Mouse (Mus musculus): ENCODE results near the gene Kif22. TPM values are rescaled to one million over a fixed set of nuclear protein-coding genes. Genes with fewer than 3 reads are reported as not detected.
A peak's percentile ranks its signal among the peaks of the same experiment; 100 is the strongest.
"Not testable (repeated sequence)": the region's sequence is repeated elsewhere in the genome, so short reads cannot be mapped to it uniquely, and the experiment has no call there.

Kif22 gene
- 80.4 and 81.6 TPM in 2 replicates for polyA plus RNA-seq (2015; fragmentation: Nextera tagmentation; extraction: Ambion mirVana)

DNA sequence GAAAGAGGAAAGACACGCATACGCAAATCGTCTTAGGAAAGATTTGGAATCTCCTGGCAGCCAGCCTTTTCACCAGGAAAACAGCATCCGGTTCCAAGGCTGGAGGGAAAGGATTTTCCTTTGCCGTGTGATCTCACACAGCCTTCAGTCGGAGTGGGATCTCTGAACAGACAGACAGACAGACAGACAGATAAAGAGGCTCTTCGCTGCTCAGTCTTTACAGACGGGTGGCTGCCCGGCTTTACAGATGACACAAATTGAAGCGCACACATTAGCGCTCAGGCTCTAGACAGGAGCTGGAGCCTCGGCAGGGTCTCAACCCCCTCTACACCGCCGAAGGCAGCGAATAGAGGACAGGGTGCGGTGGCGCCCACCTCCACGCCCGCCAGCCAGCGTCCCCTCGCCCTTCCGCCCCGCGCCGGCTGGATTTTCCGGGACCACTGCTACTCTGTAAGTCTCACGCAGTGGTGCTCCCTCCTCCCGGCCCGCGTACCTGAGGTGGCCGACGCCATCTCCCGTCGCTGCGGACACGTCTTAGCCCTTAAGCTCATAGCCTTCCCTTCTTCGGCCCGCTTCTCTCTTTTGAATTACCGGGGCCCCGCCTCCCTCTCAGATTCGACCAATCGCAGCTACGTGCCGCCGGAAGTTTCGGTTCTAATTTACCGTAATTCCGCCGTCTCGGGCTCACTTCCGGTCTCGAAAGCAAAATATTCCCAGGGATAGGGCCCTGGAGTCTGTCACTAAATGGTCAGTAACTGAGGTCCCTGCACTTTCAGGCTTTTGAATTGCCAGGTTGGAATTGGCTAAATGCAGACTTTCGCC is at the start of gene Kif22:
Kif22 (minus strand) TSS at position 621 of the 822 bp plus-strand sequence.
- peak within 1 kb of the TSS; percentile 97 for H3K4me3 ChIP-seq (ENCODE audit: low read length)
- under 1% methylated on average over 53 of the region's 53 CpGs for WGBS
- peak; percentile 91 for ATAC-seq (replicated peaks; ENCODE audit: extremely low read depth, insufficient read depth, low FRiP score)
- H3K9me3 ChIP-seq (replicated peaks; ENCODE audit: control insufficient read depth, low read length): no peaks in the 10 kb centered on the region
- H3K27ac ChIP-seq (ENCODE audit: low read length): peak within 1 kb of the TSS; percentile 82
- peaks cover 11% of the 10 kb centered on the region; the same call in 1 of the 2 replicates for H3K36me3 ChIP-seq (ENCODE audit: control insufficient read depth, insufficient read depth)
- H3K4me1 ChIP-seq (ENCODE audit: control insufficient read depth, insufficient read depth, low read length): peaks cover 15% of the 10 kb centered on the region
- peak within 1 kb of the TSS; percentile 95 for H3K9ac ChIP-seq (ENCODE audit: low read length)
- H3K4me2 ChIP-seq (ENCODE audit: low read depth, low read length): peak within 1 kb of the TSS; percentile 85
- H3K27me3 ChIP-seq (ENCODE audit: control insufficient read depth, insufficient read depth, low read length): no peaks in the 10 kb centered on the region

DNA sequence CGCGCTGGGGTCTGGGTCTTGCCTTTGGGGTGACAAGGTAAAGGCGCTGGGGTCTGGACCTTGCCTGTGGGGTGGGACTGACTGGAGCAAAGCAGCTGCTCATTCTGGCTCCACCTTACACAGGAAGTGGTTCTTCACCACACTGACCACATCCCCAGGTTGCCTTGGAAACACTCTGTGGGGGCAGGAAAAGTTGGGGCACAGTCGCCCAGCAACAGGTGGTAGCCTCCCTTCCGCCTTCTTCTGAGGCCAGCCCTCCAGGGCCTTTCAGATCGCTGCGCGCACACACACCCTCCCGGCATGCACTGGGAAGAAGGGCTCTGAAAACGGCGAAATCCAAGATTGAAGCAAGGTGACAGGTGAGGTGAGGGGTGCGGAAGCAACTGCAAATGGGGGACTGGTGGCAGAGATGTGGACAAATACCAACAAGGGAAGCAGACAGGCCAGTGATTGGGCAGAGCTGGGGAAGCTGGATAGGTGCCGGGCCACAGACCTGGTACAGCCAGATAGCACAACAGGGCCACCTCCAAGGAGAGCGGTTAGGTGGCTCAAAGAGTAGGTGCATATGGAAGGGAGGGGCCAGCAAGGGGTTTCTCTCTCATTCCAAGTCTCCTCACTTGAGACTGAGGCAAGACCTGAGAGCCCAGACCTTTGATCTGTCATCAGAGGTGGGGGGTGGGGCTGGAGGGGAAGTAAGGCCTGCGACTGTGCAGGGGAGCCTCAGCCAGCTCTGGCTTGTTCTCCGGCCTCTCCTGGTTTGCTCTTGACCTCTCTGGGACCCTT is 49.0 kb upstream of the Kif22 start, which contains the start of gene AI467606:
AI467606 (plus strand) TSS at position 246 of the 783 bp plus-strand sequence.
- peak; percentile 72 for ATAC-seq (replicated peaks; ENCODE audit: extremely low read depth, insufficient read depth, low FRiP score)
- WGBS: 59% methylated on average over 16 of the region's 16 CpGs
- Histone ChIP-seq H3K27ac (ENCODE audit: low read length) (peak within 1 kb of the TSS; percentile 63; the same call in 1 of the 2 replicates), H3K36me3 (ENCODE audit: control insufficient read depth, insufficient read depth) (no peaks in the 10 kb centered on the region), H3K4me1 (ENCODE audit: control insufficient read depth, insufficient read depth, low read length) (peaks cover 6% of the 10 kb centered on the region), H3K9ac (ENCODE audit: low read length) (peak within 1 kb of the TSS; percentile 45), H3K4me3 (ENCODE audit: low read length) (peak within 1 kb of the TSS; percentile 36), H3K4me2 (ENCODE audit: low read depth, low read length) (peak within 1 kb of the TSS; percentile 47), H3K27me3 (ENCODE audit: control insufficient read depth, insufficient read depth, low read length) (no peaks in the 10 kb centered on the region), H3K9me3 (replicated peaks; ENCODE audit: control insufficient read depth, low read length) (no peaks in the 10 kb centered on the region)

DNA sequence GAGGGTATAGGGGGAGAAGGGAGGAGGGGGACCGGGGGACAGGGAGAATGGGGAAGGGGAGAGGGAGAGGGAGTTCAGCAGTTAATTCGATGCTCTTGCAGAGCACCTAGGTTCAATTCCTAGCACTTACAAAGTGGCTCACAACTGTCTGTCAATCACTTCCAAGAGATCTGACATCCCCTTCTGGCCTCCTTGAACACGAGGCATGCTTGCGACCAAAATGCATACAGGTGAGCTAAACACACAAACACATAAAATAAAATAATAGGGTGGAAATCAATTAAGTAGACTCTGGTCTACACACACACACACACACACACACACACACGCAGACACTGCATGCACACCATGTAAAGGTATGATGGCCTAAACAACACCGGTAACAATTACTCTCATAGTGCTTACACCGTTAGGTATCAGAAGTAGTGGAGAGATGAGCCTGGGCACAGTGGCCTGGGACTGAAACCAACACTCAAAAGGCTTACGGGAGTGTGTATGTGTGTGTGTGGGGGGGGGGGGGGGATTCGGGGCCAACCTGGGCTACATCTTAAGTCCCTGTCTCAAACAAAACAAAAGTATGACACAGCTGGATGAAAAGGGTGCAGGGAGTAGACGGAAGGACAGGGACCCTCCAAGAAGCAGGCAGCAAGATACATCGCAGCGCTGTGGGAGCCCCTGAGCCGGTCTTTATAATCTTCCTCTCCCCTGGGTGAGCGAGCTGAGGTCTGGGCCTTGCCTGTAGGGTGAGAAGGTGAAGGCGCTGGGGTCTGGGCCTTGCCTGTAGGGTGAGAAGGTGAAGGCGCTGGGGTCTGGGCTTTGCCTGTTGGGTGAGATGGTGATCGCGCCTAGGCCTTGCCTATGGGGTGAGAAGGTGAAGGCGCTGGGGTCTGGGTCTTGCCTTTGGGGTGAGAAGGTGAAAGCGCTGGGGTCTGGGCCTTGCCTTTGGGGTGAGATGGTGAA is 48.2 kb upstream of the Kif22 start:
- peak overlapping the region; percentile 23; the same call in 1 of the 2 replicates for H3K4me2 ChIP-seq (ENCODE audit: low read depth, low read length)
- ATAC-seq (replicated peaks; ENCODE audit: extremely low read depth, insufficient read depth, low FRiP score): no peak

DNA sequence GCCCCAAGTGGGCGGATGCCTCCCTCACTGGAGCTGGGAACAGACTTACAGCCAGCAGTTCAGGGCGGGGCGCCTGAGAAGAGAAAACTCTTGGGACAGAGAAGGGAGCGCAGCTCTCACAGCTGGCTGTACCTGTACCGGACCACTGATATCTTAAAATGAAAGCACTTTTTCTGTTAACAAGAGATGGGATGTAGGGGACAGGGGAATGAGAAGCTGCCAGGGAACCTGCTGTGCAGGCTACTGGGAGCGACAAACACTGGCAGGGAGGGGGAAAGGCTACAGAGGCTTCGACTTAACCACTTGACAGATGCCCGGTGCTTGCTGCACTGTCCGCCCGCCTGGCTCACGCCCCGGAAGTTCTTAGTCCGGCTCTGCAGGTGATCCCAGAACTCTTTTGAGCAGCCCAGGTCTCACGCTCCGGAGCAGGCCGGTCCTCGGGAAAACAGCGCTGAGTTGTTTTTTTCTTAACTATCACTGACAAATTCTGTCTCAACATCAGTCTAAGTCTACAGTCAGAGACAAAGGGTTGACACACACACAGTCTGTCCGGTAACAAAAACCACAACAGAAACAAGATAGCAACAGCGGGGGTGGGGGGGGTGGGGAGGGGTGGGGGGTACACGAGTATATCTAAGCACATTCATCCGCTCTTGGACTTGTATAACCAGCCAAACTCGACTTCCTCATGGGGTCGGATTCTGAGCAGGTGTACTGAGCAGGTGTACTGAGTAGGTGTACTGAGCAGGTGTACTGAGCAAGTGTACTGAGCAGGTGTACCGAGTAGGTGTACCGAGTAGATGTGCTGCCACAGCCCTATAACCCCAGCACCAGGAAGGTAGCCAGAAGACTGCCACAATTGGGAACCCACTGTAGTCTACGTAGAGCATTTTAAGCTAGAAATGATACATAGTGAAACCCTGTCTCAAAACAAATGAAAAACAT is 46.9 kb upstream of the Kif22 start:
- Histone ChIP-seq H3K4me2 (ENCODE audit: low read depth, low read length) (peak overlapping the region; percentile 71), H3K4me3 (ENCODE audit: low read length) (peak overlapping the region; percentile 33), H3K4me1 (ENCODE audit: control insufficient read depth, insufficient read depth, low read length) (peaks cover 6% of the 10 kb centered on the region), H3K36me3 (ENCODE audit: control insufficient read depth, insufficient read depth) (no peaks in the 10 kb centered on the region), H3K27me3 (ENCODE audit: control insufficient read depth, insufficient read depth, low read length) (no peaks in the 10 kb centered on the region), H3K9me3 (replicated peaks; ENCODE audit: control insufficient read depth, low read length) (no peaks in the 10 kb centered on the region), H3K27ac (ENCODE audit: low read length) (peak overlapping the region; percentile 63), H3K9ac (ENCODE audit: low read length) (peak overlapping the region; percentile 65)
- WGBS: 17% methylated on average over 27 of the region's 27 CpGs
- ATAC-seq (replicated peaks; ENCODE audit: extremely low read depth, insufficient read depth, low FRiP score): no peak

More for the DNA sequence above, 48.2 kb upstream of the Kif22 start:
- H3K9me3 ChIP-seq (replicated peaks; ENCODE audit: control insufficient read depth, low read length): no peaks in the 10 kb centered on the region
- peaks cover 6% of the 10 kb centered on the region for H3K4me1 ChIP-seq (ENCODE audit: control insufficient read depth, insufficient read depth, low read length)
- no peaks in the 10 kb centered on the region for H3K36me3 ChIP-seq (ENCODE audit: control insufficient read depth, insufficient read depth)
- no peaks in the 10 kb centered on the region for H3K27me3 ChIP-seq (ENCODE audit: control insufficient read depth, insufficient read depth, low read length)
- WGBS: 79% methylated on average over 20 of the region's 20 CpGs
- H3K9ac ChIP-seq (ENCODE audit: low read length): peak overlapping the region; percentile 43; the same call in 1 of the 2 replicates
- peak overlapping the region; percentile 63; the same call in 1 of the 2 replicates for H3K27ac ChIP-seq (ENCODE audit: low read length)
- H3K4me3 ChIP-seq (ENCODE audit: low read length): peak overlapping the region; percentile 24

DNA sequence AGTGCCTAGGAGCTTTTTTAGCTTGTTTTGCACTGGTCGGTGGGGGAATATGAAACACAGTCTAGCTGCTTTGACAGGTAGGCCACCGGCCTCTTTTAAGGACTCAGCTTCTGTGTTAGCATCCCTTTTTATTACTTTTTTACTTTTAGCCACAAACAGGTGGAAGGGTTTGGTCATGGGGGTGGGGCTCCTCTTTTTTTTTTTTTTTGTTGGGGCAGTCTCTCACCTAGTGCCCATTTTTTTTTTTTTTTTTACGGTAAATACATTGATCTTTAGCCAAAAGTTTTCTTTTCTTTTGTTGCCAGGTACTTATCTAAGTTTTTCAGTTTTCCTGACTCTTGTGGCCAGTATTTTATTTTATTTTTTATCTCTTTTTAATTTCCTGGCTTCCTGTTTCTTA is 45.8 kb upstream of the Kif22 start:
- Histone ChIP-seq H3K4me3 (ENCODE audit: low read length) (no peak overlapping the region), H3K27ac (ENCODE audit: low read length) (no peak overlapping the region), H3K36me3 (ENCODE audit: control insufficient read depth, insufficient read depth) (no peaks in the 10 kb centered on the region), H3K27me3 (ENCODE audit: control insufficient read depth, insufficient read depth, low read length) (no peaks in the 10 kb centered on the region), H3K4me2 (ENCODE audit: low read depth, low read length) (no peak overlapping the region), H3K9ac (ENCODE audit: low read length) (no peak overlapping the region), H3K9me3 (replicated peaks; ENCODE audit: control insufficient read depth, low read length) (no peaks in the 10 kb centered on the region), H3K4me1 (ENCODE audit: control insufficient read depth, insufficient read depth, low read length) (peaks cover 6% of the 10 kb centered on the region)
- 78% methylated on average over 3 of the region's 3 CpGs for WGBS
- no peak for ATAC-seq (replicated peaks; ENCODE audit: extremely low read depth, insufficient read depth, low FRiP score)

DNA sequence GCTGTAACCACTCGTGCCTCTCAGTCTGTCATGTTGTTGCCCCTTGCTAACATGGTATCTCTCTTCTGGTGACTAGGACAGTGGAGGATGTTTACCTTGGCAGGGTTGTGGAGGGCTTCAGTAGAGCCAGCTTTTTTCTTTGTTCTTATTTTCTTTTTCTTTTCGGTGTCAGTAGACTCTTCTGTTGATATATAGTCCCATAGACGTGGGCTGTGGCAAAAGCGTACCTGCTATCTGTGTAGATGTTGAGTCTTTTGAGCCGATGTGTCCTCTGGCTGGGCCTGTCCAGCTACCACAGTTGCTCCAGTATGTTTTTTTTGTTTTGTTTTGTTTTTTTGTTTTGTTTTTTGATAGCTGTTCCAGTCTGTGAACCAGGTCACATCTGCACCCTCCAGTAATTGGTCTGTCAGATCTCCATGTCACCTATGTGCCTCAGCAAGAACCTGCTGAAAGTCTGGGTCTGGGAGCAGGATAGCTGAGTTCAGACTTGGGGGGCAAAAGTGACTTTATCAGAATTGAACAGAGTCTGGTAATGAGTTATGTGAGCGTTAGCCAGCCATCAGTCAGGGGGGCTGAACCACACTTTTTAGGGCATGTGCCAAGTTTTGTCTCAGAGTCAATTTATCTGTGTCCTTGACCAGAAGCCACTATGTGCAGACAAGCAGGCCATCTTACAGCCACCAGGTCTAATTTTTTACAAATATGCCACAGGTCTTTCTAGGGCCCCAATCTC is 45.2 kb upstream of the Kif22 start, which contains the start of gene Zg16:
Zg16 (minus strand) TSS at position 51 of the 733 bp plus-strand sequence.
- ATAC-seq (replicated peaks; ENCODE audit: extremely low read depth, insufficient read depth, low FRiP score); H3K4me2 ChIP-seq (ENCODE audit: low read depth, low read length); H3K4me1 ChIP-seq (ENCODE audit: control insufficient read depth, insufficient read depth, low read length); H3K27me3 ChIP-seq (ENCODE audit: control insufficient read depth, insufficient read depth, low read length); H3K4me3 ChIP-seq (ENCODE audit: low read length); H3K27ac ChIP-seq (ENCODE audit: low read length); H3K36me3 ChIP-seq (ENCODE audit: control insufficient read depth, insufficient read depth); H3K9ac ChIP-seq (ENCODE audit: low read length); H3K9me3 ChIP-seq (replicated peaks; ENCODE audit: control insufficient read depth, low read length): not testable (repeated sequence)
- 65% methylated on average over 6 of the region's 6 CpGs for WGBS

DNA sequence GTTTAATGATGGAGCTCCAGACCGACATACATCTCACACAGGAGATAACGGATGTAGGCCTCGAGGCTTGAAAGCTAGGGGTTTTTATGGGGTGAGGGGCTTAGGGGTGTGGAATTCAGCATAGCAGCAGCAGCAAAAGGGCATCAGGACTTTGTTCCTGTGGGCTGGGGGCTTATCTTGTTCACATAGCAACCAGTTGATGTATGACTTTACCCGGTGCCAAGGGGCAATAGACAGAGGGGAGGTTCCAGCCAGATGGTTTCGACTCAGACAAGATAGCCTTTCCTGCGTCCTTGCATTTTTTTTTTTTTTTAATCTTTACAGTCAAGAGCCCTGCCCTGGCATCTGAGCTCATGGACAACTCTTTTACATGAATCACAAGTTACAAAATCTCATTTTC is 43.5 kb upstream of the Kif22 start:
- not testable (repeated sequence) for H3K36me3 ChIP-seq (ENCODE audit: control insufficient read depth, insufficient read depth); H3K4me3 ChIP-seq (ENCODE audit: low read length); ATAC-seq (replicated peaks; ENCODE audit: extremely low read depth, insufficient read depth, low FRiP score); H3K4me1 ChIP-seq (ENCODE audit: control insufficient read depth, insufficient read depth, low read length); H3K9me3 ChIP-seq (replicated peaks; ENCODE audit: control insufficient read depth, low read length); H3K9ac ChIP-seq (ENCODE audit: low read length); H3K27me3 ChIP-seq (ENCODE audit: control insufficient read depth, insufficient read depth, low read length); H3K27ac ChIP-seq (ENCODE audit: low read length); H3K4me2 ChIP-seq (ENCODE audit: low read depth, low read length)
- 33% methylated on average over 6 of the region's 6 CpGs for WGBS

Data from heart, embryonic 16.5 days (tissue).